Mouse (Mus musculus) telencephalon, adult 2 months (tissue): ENCODE results near the gene Sorcs2.

ENCODE experiments used
- DNase-seq: peaks from one replicate; pipeline ENCODE4 v3.0.0-alpha.2; 2011; ENCODE audit warnings: low read depth, low spot score

The Sorcs2 gene

DNA sequence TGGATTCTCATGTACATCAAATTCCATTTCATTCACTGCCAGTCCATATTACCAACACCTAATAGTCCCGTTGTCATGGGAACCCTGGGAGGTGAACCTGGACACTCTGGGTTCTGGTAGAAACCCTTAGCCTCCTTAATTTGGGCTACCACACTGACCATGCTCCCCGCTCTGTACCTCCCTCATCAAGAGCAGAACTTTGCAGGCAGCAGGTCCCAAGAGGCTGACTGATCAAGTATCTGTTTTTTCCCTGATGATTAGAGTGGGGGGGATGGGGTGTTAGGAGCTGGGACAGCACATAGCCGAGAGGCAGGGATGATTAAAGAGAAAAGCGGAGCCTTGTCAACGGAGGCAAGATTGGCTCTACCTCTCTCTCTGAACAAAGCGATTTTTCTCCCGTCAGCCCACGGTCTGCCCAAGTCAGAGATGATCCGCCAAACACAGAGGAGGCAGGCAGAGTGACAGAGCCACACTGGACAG is 167.6 kb downstream of the Sorcs2 start:
- DNase-seq: no peak

DNA sequence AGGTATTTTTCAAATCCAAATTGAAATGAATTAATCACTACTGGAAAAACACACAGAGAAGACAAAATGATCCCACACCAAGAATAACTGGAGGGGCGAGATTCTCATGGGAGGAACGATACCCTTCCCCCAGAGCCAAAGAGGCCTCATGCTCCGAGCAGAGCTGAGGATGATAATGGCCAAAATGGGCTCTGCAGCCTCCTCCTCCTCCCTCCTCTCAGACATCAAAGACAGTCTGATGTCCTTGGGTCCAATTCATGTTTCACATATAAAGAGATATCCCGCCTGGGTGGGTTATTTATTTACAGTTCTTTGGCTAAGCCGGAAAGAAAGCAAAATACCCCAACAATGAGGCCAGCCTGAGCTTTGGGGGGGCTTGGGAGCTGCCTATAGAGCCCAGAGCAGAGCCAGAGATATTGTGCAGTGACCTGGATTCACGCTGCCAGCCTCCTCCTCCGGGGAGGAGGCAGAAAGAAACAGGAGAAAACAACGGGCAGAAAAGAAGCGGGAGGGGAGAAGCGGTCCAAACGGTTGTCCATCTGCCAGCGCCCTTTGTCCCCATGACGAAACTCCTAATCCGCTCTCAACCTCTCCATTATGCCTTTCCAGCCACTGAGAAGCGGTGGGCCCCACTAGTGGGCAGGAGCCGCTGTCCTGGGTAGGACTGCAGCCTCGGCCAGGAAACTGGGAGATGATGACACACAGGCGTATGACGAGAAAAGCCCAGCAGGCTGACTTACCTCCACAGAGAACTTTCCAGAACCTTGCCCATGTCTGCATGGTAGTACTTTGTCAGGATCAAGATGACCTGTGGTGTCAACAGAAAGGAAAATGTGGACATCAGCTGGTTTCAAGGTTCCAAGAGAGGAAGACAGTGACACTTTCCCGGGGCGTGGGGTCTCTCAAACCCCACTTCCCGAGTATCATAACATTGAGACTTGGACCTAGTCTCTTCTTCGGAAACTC is 169.3 kb downstream of the Sorcs2 start:
- no peak for DNase-seq

DNA sequence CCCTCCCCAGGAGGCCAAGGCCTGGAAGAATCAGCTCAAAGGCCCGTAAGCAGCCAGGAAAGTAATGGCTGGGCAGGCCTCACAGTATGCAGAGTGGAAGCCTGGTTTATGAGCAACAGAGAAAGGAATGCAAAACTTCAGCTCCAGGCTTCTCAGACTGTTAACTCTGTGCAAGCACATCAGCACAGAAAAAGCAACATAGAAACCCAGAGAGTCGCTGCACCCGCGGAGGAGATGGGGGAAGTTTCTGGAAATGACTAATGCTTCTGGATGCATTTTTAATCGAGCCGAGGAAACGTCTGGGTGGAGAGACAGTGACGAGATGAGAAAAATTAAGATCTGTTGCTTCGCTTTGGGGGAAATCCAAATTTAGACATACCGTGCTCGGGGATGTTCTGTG is 171.6 kb downstream of the Sorcs2 start:
- DNase-seq: peak; percentile 91

DNA sequence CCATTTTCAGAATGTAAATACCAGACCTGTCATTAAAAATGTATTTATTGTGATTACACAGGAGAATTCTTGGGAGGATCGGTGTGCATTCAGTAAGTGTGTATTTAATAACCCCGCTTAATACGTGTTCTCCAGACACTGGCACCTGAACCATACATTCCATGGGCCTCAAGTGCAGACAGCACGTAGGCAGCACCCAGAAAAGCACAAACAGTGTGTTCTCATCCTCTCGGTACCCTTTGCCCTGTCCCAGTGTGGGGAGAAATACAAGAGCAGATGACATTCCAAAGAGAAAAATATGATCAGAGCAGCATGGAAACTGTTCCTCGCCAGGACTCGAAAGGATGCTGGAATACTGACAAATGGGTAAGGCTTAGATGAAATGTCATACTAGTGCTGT is 172.1 kb downstream of the Sorcs2 start:
- DNase-seq: no peak

DNA sequence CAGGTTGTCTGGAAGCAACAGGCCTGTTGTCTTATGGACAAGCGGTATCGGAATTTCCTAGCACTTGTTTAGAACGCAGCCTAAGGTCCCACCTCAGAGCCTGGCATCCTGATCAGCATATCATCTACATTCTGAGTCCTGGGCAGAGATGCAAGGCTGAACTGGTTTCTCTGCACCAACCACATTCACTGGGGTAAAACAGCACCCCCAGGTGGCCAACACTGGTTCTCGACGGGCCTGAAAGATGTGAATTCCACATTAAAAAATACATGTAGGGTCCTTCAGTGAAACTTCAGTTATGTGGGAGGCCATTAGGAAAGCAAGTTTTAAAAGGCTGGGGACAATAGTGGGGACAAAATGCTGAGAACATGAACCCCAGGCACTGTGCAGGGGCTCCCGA is 174.2 kb downstream of the Sorcs2 start:
- no peak for DNase-seq

DNA sequence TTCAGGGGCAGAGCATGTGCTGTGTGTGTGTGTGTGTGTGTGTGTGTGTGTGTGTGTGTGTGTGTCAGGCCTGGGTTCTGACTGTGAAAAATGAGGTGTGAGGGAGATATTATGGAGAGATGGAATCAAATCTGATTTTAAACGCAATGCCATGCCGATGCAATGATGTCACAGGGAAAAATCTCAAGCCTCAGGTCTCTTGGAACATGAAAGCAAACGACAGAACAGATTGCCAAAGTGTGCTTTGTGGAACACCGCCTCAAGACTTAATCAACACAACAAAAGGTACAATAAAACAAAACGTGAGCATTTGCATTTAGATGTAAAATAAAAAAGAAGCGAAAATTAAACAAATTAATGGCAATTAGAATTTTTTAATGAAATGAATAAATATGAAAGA is 177.3 kb downstream of the Sorcs2 start:
- DNase-seq: no peak

DNA sequence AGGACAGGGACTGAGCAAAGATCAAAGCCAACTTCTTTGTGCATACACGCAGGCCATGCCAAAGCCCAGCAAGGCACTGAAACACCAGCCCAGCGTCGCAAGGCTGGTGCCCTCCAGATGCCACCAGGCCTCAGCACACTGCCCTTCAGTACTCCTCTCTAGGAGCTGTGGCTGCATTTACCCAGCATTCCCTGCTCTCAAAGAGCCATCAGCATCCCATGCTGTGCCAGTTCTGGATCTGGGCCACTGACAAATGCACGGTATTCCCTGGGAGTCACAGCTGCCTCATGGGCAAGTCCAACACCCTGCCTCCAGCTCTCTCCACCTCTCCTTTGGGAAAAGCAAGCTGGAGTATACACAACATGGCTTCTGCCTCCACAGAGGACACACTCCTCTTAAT is 177.8 kb downstream of the Sorcs2 start:
- no peak for DNase-seq

DNA sequence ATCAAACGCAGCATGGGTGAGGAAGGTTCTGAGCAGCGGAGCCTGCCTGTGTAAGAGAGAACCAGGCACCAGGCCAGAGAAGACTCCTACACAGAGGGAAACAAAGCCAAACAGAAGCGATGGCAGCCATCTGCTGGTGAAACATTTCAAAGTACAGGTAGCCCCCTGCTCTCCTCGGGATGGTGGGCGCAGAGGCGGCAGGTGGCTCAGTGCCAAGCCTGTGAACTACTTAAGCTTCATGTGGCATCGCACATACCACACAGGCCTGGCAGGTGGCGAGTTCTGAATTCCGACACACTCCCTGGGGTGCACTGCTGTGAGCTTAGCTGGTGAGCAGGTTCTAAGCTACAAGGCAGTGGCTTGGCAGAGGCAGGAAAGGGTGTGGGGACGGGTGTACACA is 184.6 kb downstream of the Sorcs2 start:
- DNase-seq: peak; percentile 95

DNA sequence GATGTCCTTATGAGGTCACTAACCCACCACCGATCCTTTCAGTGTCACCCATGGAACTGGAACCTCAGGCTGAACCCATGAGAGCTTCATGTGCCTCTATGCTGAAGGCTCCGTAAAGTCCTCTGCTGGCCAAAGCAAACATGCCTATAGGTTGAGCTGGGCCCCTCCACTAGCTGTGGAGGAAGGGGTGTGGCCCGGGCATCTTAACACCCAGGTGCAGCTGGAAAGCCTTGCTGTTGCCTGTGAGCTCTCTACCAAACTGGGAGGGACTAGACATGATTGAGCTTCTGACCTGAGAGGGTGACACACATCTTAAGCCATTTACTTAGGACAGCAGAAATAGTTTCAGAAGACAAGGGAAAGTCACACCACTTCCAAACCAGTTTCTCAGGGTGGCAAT is 189.1 kb downstream of the Sorcs2 start:
- DNase-seq: no peak

DNA sequence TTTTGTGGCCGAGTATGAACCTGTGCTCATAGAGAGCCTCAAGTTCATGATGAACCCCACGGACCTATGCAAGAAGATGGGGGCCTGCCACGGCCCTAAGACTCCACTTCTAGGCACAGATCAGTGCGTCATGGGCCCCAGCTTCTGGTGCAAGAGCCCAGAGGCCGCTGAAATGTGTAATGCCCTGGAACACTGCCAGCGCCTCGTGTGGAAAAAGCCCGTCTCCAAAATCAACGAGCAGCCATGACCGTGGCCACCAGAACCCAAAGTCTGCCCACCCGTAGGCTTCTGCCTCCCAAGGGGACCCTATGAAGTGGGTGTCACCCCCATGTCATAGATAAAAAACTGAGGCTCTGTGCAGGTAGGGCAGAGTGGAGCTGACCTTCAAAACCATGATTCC is 192.5 kb downstream of the Sorcs2 start:
- no peak for DNase-seq

DNA sequence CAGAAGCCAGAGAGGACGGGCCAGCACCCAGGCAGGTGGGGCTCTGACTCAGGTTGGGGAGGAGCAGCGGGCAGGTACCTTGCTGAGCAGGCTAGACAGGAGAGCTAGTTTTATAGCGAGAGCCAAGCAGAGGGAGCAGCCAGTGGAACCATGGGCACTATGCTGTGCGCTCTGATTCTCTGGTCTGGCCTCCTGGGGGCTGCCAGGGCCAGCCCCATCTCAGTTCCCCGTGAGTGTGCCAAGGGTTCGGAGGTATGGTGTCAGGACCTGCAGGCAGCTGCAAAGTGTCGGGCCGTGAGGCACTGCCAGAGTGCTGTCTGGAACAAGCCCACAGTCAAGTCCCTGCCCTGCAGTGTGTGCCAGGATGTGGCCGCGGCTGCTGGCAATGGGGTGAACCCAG is 194.0 kb downstream of the Sorcs2 start, which contains the start of gene Psapl1:
Gene Psapl1, plus strand, starts transcription at position 106 of the 400 bp plus-strand sequence.
- no peak for DNase-seq

DNA sequence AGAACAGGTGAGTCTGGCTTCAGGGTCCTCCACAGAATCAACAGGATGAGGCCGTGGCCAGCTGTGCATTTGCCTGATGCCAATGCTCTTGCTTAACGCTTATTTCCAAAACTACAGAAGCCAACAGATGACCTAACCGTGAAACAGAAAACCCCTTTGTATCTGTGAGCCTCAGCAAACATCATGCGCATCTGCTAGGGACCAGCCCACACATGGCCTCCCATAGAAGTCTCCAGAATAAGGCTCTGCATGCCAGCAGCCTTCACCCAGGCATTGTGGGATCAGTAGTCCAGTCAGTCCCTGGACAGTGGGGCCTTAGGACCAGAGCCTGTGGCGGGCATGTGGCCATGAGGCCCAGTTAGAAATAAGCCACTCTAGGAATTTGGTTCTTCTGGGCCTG is 194.5 kb downstream of the Sorcs2 start:
- DNase-seq: peak; percentile 78

DNA sequence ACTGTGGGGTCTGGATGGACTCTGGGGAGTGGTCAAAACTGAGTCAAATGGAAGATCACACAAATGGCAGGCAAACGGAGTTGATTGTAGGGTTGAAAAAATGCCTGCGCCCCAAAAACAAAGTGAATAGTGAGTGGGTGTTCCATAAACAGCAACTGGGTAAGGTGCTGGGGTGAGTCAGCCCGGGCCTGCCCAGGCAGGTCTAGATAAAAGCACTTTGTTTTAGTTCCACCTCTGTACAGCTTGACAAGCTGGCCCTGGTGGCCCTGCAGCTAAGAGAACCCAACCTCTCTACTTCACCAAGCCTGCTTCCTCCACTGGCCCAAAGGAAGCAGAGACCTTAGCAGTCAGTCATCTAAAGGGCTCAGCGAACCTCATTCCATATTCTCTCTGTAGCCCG is 195.2 kb downstream of the Sorcs2 start:
- DNase-seq: no peak

DNA sequence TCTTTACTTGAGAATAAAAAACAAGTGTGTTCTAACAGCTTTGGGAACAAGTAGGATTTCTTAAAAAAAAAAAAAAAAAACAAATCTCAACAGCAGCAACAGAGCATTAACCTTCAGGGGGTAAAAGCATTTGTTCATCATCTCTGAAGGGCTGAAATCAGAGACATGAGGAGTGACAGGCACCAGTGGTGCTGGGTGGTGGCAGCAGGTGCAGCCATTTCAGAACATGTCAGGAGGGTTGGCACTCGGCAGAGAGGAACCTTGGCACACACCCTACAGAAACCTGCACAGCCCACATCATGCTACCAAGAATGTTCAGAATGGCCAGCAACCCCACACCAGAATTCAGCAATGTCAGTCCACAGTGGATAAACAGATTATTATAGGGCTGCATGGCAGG is 198.4 kb downstream of the Sorcs2 start:
- no peak for DNase-seq

DNA sequence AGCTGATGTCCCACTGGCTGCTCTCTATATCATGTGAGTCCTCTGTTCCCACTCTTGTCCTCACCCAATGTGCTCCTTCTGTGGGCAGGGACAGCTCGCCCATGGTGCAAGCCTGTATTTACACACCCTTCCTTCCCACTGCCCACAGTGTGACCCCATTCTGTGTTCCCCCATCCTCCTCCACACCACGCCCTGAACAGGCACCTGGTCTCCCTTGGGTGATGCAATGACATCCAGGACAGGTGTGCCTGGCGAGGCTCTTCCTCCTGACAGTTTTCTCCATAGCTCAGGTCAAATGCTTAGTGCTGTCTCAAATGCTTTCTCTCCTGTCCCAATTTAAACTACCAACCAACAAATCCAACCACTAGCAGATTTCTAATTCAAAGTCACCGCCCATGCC is 202.5 kb downstream of the Sorcs2 start:
- DNase-seq: no peak

DNA sequence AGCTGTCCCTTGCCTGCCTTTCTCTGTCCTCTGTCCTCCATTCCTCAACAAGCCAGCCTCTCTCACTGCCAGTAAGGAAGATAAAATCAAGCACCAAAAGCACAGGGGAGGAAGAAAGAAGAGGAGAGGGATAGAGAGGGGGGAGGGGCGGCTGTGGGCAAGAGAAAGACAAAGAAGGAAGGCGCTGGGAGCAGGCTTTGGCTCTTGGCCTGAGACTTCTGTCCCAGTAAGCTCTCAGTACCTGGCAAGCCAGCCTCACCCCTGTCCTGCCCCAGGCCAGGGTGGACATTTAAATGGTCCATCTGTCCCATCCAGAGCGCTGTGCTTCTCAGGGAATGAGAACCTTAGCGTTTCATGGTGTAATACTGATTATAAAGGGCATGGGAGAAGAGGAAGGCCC is 203.3 kb downstream of the Sorcs2 start:
- DNase-seq: no peak

DNA sequence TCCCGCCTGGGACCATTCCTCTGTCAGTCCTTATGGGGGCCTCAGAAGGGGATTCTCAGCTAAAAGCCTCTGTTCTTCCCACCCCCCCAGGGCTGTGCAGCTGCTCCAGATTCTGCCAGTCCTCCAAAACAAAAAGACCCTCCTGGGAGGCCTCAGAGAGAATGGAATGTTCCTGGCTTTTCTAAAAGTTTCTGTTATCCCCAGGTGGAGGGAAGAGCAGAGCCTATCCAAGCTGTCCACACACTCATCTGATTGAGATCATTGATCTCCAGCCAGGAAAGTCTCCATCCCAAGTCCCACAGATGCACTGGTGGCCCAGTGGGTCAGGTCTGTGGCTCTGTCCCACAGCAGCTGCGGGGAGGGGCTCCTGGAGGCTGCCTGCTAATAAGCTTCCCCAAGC is 205.3 kb downstream of the Sorcs2 start:
- no peak for DNase-seq

DNA sequence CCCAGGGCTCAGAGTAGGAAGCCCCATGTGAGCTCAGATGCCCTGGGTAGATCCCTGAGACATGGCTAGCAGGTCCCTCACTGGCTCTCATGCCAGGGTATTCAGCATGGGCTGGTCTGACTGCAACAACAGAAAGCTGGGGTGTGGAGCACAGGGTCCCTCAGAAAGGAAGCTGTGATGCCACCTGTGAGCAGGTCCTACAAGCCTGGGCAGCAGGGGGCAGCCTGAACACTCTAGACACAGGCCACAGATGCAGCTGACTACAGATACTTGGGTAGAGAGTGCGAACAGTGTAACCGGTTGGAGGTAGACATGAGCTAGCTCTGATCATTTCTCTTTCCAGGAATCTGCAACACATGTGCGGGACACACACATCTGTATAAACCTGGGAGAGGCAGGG is 206.1 kb downstream of the Sorcs2 start:
- DNase-seq: no peak

DNA sequence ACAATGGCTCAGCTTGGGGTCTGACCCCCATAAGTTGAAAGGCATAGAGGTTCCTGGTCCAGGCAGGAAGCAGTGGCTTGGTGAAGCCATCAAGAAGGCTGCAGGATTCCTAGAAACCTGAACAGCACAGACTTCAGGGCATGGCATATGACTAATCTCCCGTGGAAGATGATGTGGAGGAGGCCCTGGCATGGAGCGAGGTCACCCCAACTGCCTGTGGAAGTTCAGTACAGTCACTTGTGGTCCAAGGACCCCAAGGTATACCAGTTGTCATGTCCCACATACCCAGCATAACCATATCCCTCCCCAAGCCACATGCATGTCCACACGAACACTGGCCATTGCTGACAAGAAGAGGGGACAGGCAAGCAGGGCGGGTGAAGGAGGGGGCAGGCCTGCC is 206.7 kb downstream of the Sorcs2 start:
- no peak for DNase-seq

DNA sequence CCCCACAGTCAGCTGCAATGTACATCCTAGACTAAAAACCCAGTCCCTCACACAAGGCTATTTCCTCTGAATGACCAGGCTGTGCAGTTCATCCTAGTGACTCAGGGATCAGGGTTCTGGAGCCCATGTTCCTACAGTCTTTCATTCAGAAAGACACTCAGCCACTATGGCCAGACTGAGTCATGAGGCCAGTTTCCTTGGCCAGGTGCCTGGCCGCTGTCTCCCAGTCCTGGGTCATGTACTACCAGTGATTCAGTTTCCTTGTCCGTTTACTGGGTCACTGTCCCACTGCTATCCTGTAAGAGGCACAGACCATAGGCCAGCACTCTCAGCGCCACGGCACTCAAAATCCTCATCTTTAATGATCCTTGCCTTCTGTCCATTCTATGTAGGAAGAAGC is 209.6 kb downstream of the Sorcs2 start:
- DNase-seq: no peak

DNA sequence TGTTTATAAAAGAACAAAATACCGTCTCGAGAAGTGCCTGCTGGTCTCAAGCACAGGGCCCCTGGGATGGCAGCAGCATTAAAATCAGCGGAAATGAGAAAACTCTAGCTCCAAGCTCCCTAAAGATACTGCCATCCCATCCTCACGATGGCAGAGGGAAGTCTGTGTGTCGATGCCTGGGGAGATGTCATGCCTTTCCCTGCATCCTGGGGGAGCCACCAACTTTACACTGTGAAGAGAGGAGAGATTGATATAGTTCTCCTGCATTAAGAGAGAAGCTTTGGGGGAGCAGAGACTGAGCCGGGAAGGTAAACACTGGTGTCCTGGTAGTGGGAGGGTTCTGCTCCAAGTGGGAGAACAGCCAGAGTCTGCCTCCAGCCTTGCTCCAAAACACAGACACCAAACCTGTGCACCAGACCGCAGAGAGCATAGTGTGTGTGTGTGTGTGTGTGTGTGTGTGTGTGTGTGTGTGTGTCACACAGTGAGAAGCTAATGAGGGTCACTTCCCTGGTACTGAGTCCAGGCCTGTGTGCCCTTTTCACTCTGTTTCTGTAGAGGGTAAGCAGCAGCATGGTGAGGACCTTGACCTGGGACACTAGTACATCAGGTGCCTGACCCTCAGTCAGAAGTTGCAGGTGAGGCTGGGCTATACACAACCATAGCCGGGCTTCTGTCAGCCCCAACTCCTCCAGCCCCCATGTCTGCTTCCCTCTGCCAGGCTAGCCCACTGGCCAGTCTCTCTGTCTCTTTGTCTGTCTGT is 211.5 kb downstream of the Sorcs2 start:
- DNase-seq: no peak

DNA sequence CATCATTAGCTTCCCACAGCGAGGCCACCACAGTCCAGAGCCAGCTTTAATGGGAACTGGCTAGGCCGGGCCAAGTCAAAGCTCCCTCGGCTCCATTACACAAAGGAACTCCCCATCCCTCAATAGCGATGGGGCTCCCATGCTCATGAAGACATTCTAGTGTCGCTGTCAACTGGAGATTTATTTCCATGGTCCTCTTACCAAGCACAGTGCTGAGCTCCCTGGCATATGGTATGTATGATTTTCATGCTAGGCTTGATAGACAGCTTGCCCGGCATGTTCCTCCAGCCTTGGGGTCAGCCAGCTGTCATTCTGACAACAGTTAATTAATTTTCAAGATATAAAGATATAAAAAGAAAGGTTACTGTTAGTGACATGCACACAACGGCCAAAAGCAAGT is 215.6 kb downstream of the Sorcs2 start:
- no peak for DNase-seq

DNA sequence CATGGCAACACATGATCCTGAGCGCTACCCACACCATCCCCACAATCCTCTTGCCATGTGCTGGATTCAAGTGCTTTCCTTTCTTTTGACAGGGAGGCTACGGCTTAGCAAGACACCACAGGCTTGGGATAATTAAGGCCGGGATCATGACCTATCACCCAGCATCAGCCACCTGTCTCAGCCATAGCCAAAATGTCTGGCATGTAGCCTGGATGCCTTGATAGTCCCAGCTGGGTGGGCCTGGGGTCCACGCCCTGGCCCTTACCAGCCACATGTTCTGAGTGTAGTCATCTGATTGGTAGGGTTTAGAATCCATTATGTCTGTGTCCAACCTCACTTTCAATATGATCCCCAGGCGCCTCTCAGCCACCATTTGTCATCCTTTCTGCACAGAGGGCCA is 218.2 kb downstream of the Sorcs2 start:
- no peak for DNase-seq
